Mouse (Mus musculus): ENCODE measurements at regions not wholly inside any gene's neighbourhood (a gene's known extent, or its start where the extent isn't known, plus 50 kb on each side); places are given as distances from the start of the nearest gene placed in this dataset.
A peak's percentile ranks its signal among the peaks of the same experiment; 100 is the strongest.

GRCm38 (mm10) chr1:159148498-159149187 lies 83.5 kb upstream of the Cop1 start:
- H3K4me3 ChIP-seq (ENCODE audit: low read depth, low read length), result no peak overlapping the region
- no peak overlapping the region for H3K9ac ChIP-seq (ENCODE audit: low read length)
- no peaks in the 10 kb centered on the region for H3K27me3 ChIP-seq (ENCODE audit: control insufficient read depth, insufficient read depth, low read length)
- H3K9me3 ChIP-seq (ENCODE audit: control insufficient read depth, low read length), result no peaks in the 10 kb centered on the region
- H3K27ac ChIP-seq (ENCODE audit: low read depth, low read length), result peak overlapping the region; percentile 25; the same call in 1 of the 2 replicates
- no peaks in the 10 kb centered on the region for H3K36me3 ChIP-seq (ENCODE audit: control insufficient read depth, insufficient read depth, low read length)
- ATAC-seq (replicated peaks; ENCODE audit: low FRiP score) (peak; percentile 60), DNase-seq (ENCODE audit: low spot score) (no peak)
- H3K4me2 ChIP-seq (ENCODE audit: low read depth, low read length, severe bottlenecking), result no peak overlapping the region
- 65% methylated on average over 9 of the region's 9 CpGs for WGBS
- H3K4me1 ChIP-seq (replicated peaks; ENCODE audit: control insufficient read depth, insufficient read depth, low read length), result no peaks in the 10 kb centered on the region

GRCm38 (mm10) chr1:159149207-159149606 lies 82.9 kb upstream of the Cop1 start:
- H3K36me3 ChIP-seq (ENCODE audit: control insufficient read depth, insufficient read depth, low read length), result no peaks in the 10 kb centered on the region
- 0 out of 2 replicates have a peak overlapping the region, but pooled peaks have one; percentile 25 for H3K27ac ChIP-seq (ENCODE audit: low read depth, low read length)
- H3K4me3 ChIP-seq (ENCODE audit: low read depth, low read length), result no peak overlapping the region
- DNase-seq (ENCODE audit: low spot score) (no peak), ATAC-seq (replicated peaks; ENCODE audit: low FRiP score) (peak; percentile 61)
- H3K27me3 ChIP-seq (ENCODE audit: control insufficient read depth, insufficient read depth, low read length), result no peaks in the 10 kb centered on the region
- no peak overlapping the region for H3K9ac ChIP-seq (ENCODE audit: low read length)
- H3K9me3 ChIP-seq (ENCODE audit: control insufficient read depth, low read length), result no peaks in the 10 kb centered on the region
- WGBS, result 83% methylated on average over 6 of the region's 6 CpGs
- H3K4me1 ChIP-seq (replicated peaks; ENCODE audit: control insufficient read depth, insufficient read depth, low read length), result no peaks in the 10 kb centered on the region
- no peak overlapping the region for H3K4me2 ChIP-seq (ENCODE audit: low read depth, low read length, severe bottlenecking)

GRCm38 (mm10) chr1:159149721-159150120 lies 82.4 kb upstream of the Cop1 start:
- Histone ChIP-seq H3K36me3 (ENCODE audit: control insufficient read depth, insufficient read depth, low read length) (no peaks in the 10 kb centered on the region), H3K27me3 (ENCODE audit: control insufficient read depth, insufficient read depth, low read length) (no peaks in the 10 kb centered on the region), H3K4me3 (ENCODE audit: low read depth, low read length) (no peak overlapping the region), H3K27ac (ENCODE audit: low read depth, low read length) (no peak overlapping the region), H3K9ac (ENCODE audit: low read length) (no peak overlapping the region), H3K4me2 (ENCODE audit: low read depth, low read length, severe bottlenecking) (no peak overlapping the region), H3K4me1 (replicated peaks; ENCODE audit: control insufficient read depth, insufficient read depth, low read length) (no peaks in the 10 kb centered on the region), H3K9me3 (ENCODE audit: control insufficient read depth, low read length) (no peaks in the 10 kb centered on the region)
- ATAC-seq (replicated peaks; ENCODE audit: low FRiP score) (no peak), DNase-seq (ENCODE audit: low spot score) (no peak)
- WGBS, result 50% methylated on average over 6 of the region's 6 CpGs

GRCm38 (mm10) chr1:159150351-159150750 lies 81.8 kb upstream of the Cop1 start:
- H3K27me3 ChIP-seq (ENCODE audit: control insufficient read depth, insufficient read depth, low read length), result no peaks in the 10 kb centered on the region
- H3K4me3 ChIP-seq (ENCODE audit: low read depth, low read length), result no peak overlapping the region
- H3K4me2 ChIP-seq (ENCODE audit: low read depth, low read length, severe bottlenecking), result no peak overlapping the region
- 83% methylated on average over 5 of the region's 5 CpGs for WGBS
- ATAC-seq (replicated peaks; ENCODE audit: low FRiP score) (no peak), DNase-seq (ENCODE audit: low spot score) (no peak)
- no peak overlapping the region for H3K27ac ChIP-seq (ENCODE audit: low read depth, low read length)
- no peaks in the 10 kb centered on the region for H3K36me3 ChIP-seq (ENCODE audit: control insufficient read depth, insufficient read depth, low read length)
- H3K4me1 ChIP-seq (replicated peaks; ENCODE audit: control insufficient read depth, insufficient read depth, low read length), result no peaks in the 10 kb centered on the region
- H3K9me3 ChIP-seq (ENCODE audit: control insufficient read depth, low read length), result no peaks in the 10 kb centered on the region
- no peak overlapping the region for H3K9ac ChIP-seq (ENCODE audit: low read length)

- H3K4me2 ChIP-seq (ENCODE audit: low read depth, low read length, severe bottlenecking), result no peak overlapping the region
- H3K9ac ChIP-seq (ENCODE audit: low read length), result no peak overlapping the region
- 67% methylated on average over 3 of the region's 3 CpGs for WGBS
- no peak overlapping the region for H3K4me3 ChIP-seq (ENCODE audit: low read depth, low read length)
- no peak for ATAC-seq (replicated peaks; ENCODE audit: low FRiP score)
- H3K27me3 ChIP-seq (ENCODE audit: control insufficient read depth, insufficient read depth, low read length), result no peaks in the 10 kb centered on the region
- no peaks in the 10 kb centered on the region for H3K4me1 ChIP-seq (replicated peaks; ENCODE audit: control insufficient read depth, insufficient read depth, low read length)
- H3K36me3 ChIP-seq (ENCODE audit: control insufficient read depth, insufficient read depth, low read length), result no peaks in the 10 kb centered on the region
- H3K9me3 ChIP-seq (ENCODE audit: control insufficient read depth, low read length), result no peaks in the 10 kb centered on the region
- no peak for DNase-seq (ENCODE audit: low spot score)
- no peak overlapping the region for H3K27ac ChIP-seq (ENCODE audit: low read depth, low read length)
Observed at GRCm38 (mm10) chr1:159156428-159156827, 75.7 kb upstream of the Cop1 start.

GRCm38 (mm10) chr1:159160035-159160960 lies 71.8 kb upstream of the Cop1 start:
- Histone ChIP-seq H3K36me3 (ENCODE audit: control insufficient read depth, insufficient read depth, low read length) (no peaks in the 10 kb centered on the region), H3K27ac (ENCODE audit: low read depth, low read length) (no peak overlapping the region), H3K4me1 (replicated peaks; ENCODE audit: control insufficient read depth, insufficient read depth, low read length) (no peaks in the 10 kb centered on the region), H3K9ac (ENCODE audit: low read length) (no peak overlapping the region), H3K4me2 (ENCODE audit: low read depth, low read length, severe bottlenecking) (no peak overlapping the region), H3K4me3 (ENCODE audit: low read depth, low read length) (no peak overlapping the region), H3K9me3 (ENCODE audit: control insufficient read depth, low read length) (no peaks in the 10 kb centered on the region), H3K27me3 (ENCODE audit: control insufficient read depth, insufficient read depth, low read length) (no peaks in the 10 kb centered on the region)
- no peak for ATAC-seq (replicated peaks; ENCODE audit: low FRiP score)
- DNase-seq (ENCODE audit: low spot score), result no peak
- 84% methylated on average over 8 of the region's 8 CpGs for WGBS

- Histone ChIP-seq H3K4me1 (replicated peaks; ENCODE audit: control insufficient read depth, insufficient read depth, low read length) (no peaks in the 10 kb centered on the region), H3K9me3 (ENCODE audit: control insufficient read depth, low read length) (no peaks in the 10 kb centered on the region), H3K36me3 (ENCODE audit: control insufficient read depth, insufficient read depth, low read length) (no peaks in the 10 kb centered on the region), H3K4me2 (ENCODE audit: low read depth, low read length, severe bottlenecking) (no peak overlapping the region), H3K4me3 (ENCODE audit: low read depth, low read length) (no peak overlapping the region), H3K9ac (ENCODE audit: low read length) (no peak overlapping the region), H3K27me3 (ENCODE audit: control insufficient read depth, insufficient read depth, low read length) (no peaks in the 10 kb centered on the region), H3K27ac (ENCODE audit: low read depth, low read length) (no peak overlapping the region)
- DNase-seq (ENCODE audit: low spot score) (no peak), ATAC-seq (replicated peaks; ENCODE audit: low FRiP score) (no peak)
- WGBS, result 68% methylated on average over 4 of the region's 4 CpGs
Observed at GRCm38 (mm10) chr1:159163113-159163885, 68.8 kb upstream of the Cop1 start.

GRCm38 (mm10) chr1:159182031-159182430 lies 50.1 kb upstream of the Cop1 start:
- no peak for DNase-seq (ENCODE audit: low spot score)

More at GRCm38 (mm10) chr1:159182031-159182430, 50.1 kb upstream of the Cop1 start:
- Histone ChIP-seq H3K4me3 (ENCODE audit: low read depth, low read length) (no peak overlapping the region), H3K9me3 (ENCODE audit: control insufficient read depth, low read length) (no peaks in the 10 kb centered on the region), H3K4me2 (ENCODE audit: low read depth, low read length, severe bottlenecking) (no peak overlapping the region), H3K9ac (ENCODE audit: low read length) (no peak overlapping the region), H3K36me3 (ENCODE audit: control insufficient read depth, insufficient read depth, low read length) (no peaks in the 10 kb centered on the region), H3K27me3 (ENCODE audit: control insufficient read depth, insufficient read depth, low read length) (no peaks in the 10 kb centered on the region), H3K27ac (ENCODE audit: low read depth, low read length) (no peak overlapping the region), H3K4me1 (replicated peaks; ENCODE audit: control insufficient read depth, insufficient read depth, low read length) (no peaks in the 10 kb centered on the region)
- no peak for ATAC-seq (replicated peaks; ENCODE audit: low FRiP score)
